Mouse (Mus musculus) left cerebral cortex, adult 11 months (tissue): ENCODE measurements at regions not wholly inside any gene's neighbourhood (a gene's known extent, or its start where the extent isn't known, plus 50 kb on each side); places are given as distances from the start of the nearest gene placed in this dataset.

Experiments
- DNase-seq: peaks from one replicate; pipeline ENCODE4 v3.0.0; 2022; ENCODE audit warnings: low spot score

GRCm38 (mm10) chr13:100892647-100893071, 59.4 kb upstream of the Slc30a5 start:
- DNase-seq = peak; percentile 63

GRCm38 (mm10) chr13:100892204-100892603, 59.0 kb upstream of the Slc30a5 start:
- DNase-seq = peak; percentile 78

- DNase-seq = peak; percentile 26
Observed at GRCm38 (mm10) chr13:100890457-100890856, 57.2 kb upstream of the Slc30a5 start.

- DNase-seq = no peak
Observed at GRCm38 (mm10) chr13:100888481-100888880, 55.3 kb upstream of the Slc30a5 start.

- no peak for DNase-seq
Observed at GRCm38 (mm10) chr13:100883711-100884110, 50.5 kb upstream of the Slc30a5 start.
